Mouse (Mus musculus) liver, adult 2 months (tissue): ENCODE measurements around the gene Asah2.

Experiments
- CTCF ChIP-seq: fragments of 200-500 bp; IDR thresholded peaks from 2 replicates; pipeline ENCODE4 v1.5.1; 2011; ENCODE audit warnings: low read depth, low read length, control low read depth
- POLR2A ChIP-seq: fragments of 200-500 bp; IDR thresholded peaks from 2 replicates; pipeline ENCODE4 v1.6.1; 2011; ENCODE audit warnings: low read length, control low read depth; ENCODE audit not compliant: insufficient read depth; ENCODE audit errors: extremely low read depth

DNA sequence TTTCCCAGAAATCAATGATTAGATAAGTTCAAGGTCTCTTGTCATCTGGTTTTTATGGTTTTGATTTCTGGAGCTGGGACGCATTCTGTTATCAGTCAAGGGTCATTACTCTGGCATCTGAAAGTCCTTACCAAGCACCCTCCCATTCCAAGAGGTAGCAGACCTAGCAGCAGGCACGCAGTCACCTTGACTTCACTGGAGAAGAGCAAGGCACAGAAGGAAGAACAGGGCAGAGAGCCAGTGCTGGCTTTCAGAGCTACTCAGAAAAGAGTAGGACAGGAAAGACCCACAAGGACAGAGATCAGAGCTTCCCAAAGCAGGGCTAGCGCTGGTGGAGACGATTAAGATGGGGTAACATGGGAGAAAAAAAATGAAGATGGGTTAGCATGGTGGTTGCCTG lies 75.1 kb downstream of the Asah2 start:
- TF ChIP-seq POLR2A (no peak), CTCF (no peak)
